Mouse (Mus musculus) liver, embryonic 16.5 days (tissue): ENCODE data around the gene Tmem53. TPM values are rescaled to one million over a fixed set of nuclear protein-coding genes. Genes with fewer than 3 reads are reported as not detected.

ENCODE experiments used
- ATAC-seq: fragments of 200-750 bp; cut with Nextera tagmentation; 2 replicates; pipeline ENCODE4 v1.8.0; 2017; ENCODE audit warnings: low read depth, mild to moderate bottlenecking, moderate number of reproducible peaks, moderate library complexity
- H3K27ac ChIP-seq: fragments of 300-500 bp; sonication (generic); 2 replicates; pipeline ENCODE4 v1.5.1; 2014; ENCODE audit warnings: mild to moderate bottlenecking, low read length
- H3K27me3 ChIP-seq: fragments of 300-500 bp; sonication (generic); 2 replicates; pipeline ENCODE4 v1.6.1; 2014; ENCODE audit warnings: low read depth, low read length, mixed read lengths; ENCODE audit not compliant: control insufficient read depth, insufficient read depth
- H3K36me3 ChIP-seq: fragments of 300-500 bp; sonication (generic); 2 replicates; pipeline ENCODE4 v1.6.1; 2014; ENCODE audit warnings: mild to moderate bottlenecking; ENCODE audit not compliant: control insufficient read depth, insufficient read depth
- H3K4me1 ChIP-seq: fragments of 300-500 bp; sonication (generic); 2 replicates; pipeline ENCODE4 v1.6.1; 2014; ENCODE audit warnings: low read depth, low read length, mixed read lengths; ENCODE audit not compliant: control insufficient read depth
- H3K4me2 ChIP-seq: fragments of 300-500 bp; sonication (generic); 2 replicates; pipeline ENCODE4 v1.6.1; 2014; ENCODE audit warnings: low read depth, low read length, mixed read lengths
- H3K4me3 ChIP-seq: fragments of 300-500 bp; sonication (generic); 2 replicates; pipeline ENCODE4 v1.5.1; 2014; ENCODE audit warnings: low read depth, mild to moderate bottlenecking, low read length
- H3K9ac ChIP-seq: fragments of 300-500 bp; sonication (generic); 2 replicates; pipeline ENCODE4 v1.6.1; 2014; ENCODE audit warnings: low read depth, low read length
- H3K9me3 ChIP-seq: fragments of 300-500 bp; sonication (generic); replicated peaks from 2 replicates; pipeline ENCODE4 v1.6.1; 2016; ENCODE audit warnings: low read length; ENCODE audit not compliant: control insufficient read depth
- WGBS: fragments of 180-500 bp; shearing (Covaris S2); extraction: QIAGEN DNeasy Blood & Tissue Kit; methylation state at CpG from one replicate; pipeline ENCODE4 v1.1.7; 2014; ENCODE audit not compliant: insufficient replicate concordance; 5-methylcytosine and 5-hydroxymethylcytosine counted together
- polyA plus RNA-seq: library from polyadenylated mRNA; unstranded; fragments of >200 nt; fragmentation: Nextera tagmentation; extraction: Ambion mirVana; gene quantifications from 2 replicates; pipeline ENCODE4 v1.2.1, GENCODE M21; 2015

Gene Tmem53
- polyA plus RNA-seq, 1 experiment from 2014 or later = 10.9 TPM

DNA sequence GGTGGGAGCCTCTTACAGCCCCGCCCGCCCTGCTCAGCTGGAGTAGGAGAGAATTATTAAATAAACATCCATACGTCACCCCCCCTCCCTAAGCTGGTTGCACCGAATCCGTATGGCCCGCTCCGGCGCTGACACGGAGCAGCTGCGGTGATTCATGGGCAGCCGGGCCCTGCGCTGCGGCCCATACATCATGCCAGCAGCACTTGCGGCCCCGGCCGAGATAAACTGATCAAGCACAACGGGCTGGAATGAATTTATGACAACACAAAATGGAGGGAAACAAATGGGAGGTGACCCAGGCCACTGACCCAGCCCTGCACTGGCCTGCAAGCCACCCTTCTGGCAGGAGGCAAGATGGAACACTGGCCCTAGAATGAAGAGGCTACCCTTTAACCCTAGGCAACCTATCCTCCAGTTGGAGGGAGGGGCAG lies 24.5 kb downstream of the Tmem53 start:
- Histone ChIP-seq H3K36me3 (peaks cover 52% of the 10 kb centered on the region), H3K4me2 (no peak overlapping the region), H3K27me3 (no peaks in the 10 kb centered on the region), H3K4me3 (no peak overlapping the region), H3K9ac (no peak overlapping the region), H3K27ac (no peak overlapping the region), H3K4me1 (no peaks in the 10 kb centered on the region), H3K9me3 (no peaks in the 10 kb centered on the region)
- 88% methylated on average over 17 of the region's 17 CpGs for WGBS
- ATAC-seq = no peak

DNA sequence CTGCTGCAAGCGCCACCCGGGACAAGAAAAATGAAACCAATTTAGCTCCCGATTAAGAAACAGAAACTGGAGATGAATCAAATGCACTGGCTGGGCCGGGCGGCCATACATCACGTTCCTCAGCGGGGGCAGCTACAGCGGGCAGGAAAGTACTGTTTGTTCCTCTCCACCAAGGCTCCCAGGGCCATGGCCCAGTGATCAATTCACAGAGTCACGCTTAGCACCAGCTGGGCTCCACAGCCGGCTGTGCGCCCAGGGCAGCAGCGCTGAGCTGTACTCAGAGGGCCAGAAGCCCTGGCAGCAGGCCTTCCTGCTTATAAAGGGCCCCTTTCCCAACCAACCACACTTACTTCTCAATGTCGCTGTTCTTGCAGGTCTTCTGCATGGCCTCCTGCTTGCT lies 25.3 kb downstream of the Tmem53 start:
- Histone ChIP-seq H3K27ac (no peak overlapping the region), H3K9me3 (no peaks in the 10 kb centered on the region), H3K9ac (no peak overlapping the region), H3K4me3 (no peak overlapping the region), H3K27me3 (no peaks in the 10 kb centered on the region), H3K36me3 (peaks cover 51% of the 10 kb centered on the region), H3K4me2 (no peak overlapping the region), H3K4me1 (no peaks in the 10 kb centered on the region)
- 89% methylated on average over 13 of the region's 13 CpGs for WGBS
- no peak for ATAC-seq

DNA sequence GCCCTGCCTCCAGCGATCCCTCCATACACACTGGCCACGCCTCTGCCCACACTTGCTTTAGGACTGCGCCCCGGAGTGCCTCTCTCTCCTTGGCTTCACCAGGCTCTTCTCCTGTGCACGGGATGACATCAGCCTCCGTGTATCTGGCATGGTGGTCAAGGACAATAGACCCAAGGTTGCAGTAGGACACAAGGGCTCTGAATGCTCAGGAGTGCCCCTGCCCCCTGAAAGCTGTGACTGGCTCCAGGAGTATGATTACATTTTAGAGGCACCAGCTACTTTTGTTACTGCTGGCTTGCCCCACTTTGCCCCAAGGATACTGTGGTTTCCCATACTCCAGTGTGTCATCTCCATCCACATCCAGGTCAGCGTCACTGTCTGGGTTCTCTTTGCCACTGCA lies 25.9 kb downstream of the Tmem53 start:
- Histone ChIP-seq H3K9ac (no peak overlapping the region), H3K4me3 (no peak overlapping the region), H3K4me1 (no peaks in the 10 kb centered on the region), H3K9me3 (no peaks in the 10 kb centered on the region), H3K27me3 (no peaks in the 10 kb centered on the region), H3K36me3 (peaks cover 45% of the 10 kb centered on the region), H3K27ac (no peak overlapping the region), H3K4me2 (no peak overlapping the region)
- 86% methylated on average over 7 of the region's 7 CpGs for WGBS
- ATAC-seq = no peak

DNA sequence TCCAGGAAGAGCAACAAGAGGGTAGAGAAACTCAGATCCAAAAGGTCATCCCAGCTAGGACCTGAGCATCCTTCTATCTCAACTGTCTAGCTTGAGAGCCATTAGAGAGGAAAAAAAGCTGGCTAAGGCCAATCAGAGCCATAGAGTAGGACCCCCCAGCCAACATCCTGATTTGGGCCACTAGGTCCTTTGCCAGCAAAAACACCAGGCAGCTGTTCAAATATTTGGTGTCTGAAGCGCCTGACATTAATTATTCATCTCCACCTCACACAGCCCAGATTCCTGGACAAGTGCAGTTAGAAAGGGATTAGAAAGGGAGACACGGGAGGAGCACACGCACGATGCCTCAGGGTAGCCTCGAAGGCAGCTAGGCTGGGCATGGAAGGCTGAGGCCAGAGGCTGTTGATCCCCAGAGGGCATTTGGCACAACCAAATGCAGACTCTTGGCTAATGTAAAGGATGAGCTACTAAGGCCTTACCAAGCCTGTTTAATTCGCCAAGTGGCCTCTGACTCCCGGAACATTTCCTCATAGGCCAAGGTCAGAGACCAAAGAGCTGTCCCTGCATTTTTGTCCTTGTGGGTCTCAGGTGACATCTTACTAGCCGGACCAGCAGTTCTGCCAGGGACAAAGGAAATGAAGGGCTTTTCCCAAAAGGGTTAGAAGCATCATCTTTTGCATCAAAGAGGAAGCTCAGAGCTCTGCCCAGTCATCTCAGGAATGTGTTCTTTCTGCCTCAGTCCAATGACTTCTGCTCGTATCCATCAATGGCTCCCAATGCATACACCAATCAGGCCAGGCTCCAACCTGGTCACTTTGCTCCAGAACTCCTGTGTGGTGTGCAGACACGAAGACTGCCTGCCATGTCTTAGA lies 26.9 kb downstream of the Tmem53 start:
- H3K4me1 ChIP-seq = no peaks in the 10 kb centered on the region
- no peaks in the 10 kb centered on the region for H3K27me3 ChIP-seq
- no peak overlapping the region for H3K9ac ChIP-seq
- peaks cover 40% of the 10 kb centered on the region for H3K36me3 ChIP-seq
- H3K27ac ChIP-seq = no peak overlapping the region
- no peaks in the 10 kb centered on the region for H3K9me3 ChIP-seq
- ATAC-seq = no peak
- no peak overlapping the region for H3K4me3 ChIP-seq
- WGBS = 78% methylated on average over 10 of the region's 10 CpGs
- no peak overlapping the region for H3K4me2 ChIP-seq

DNA sequence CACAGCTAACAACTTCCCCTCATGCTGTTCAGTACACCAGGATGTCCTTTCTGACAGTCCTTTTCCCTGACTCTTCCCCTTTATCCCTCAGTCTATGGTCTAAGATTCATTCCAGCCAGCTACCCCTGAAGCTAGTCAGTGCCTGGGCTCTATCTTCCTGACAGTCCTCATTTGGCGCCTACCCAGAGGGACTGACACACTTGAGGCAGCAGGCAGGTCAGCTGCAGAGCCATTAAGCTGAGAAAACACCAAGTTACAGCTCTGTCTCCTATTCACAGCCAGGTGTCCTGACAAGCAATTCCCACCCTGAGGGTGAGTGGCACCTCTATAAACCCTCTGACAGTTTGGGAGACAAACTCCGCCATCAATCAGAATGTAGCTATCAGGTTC lies 27.5 kb downstream of the Tmem53 start:
- no peaks in the 10 kb centered on the region for H3K27me3 ChIP-seq
- H3K27ac ChIP-seq = no peak overlapping the region
- 86% methylated on average over 2 of the region's 2 CpGs for WGBS
- no peak overlapping the region for H3K9ac ChIP-seq
- H3K4me1 ChIP-seq = no peaks in the 10 kb centered on the region
- H3K4me2 ChIP-seq = no peak overlapping the region
- peaks cover 38% of the 10 kb centered on the region for H3K36me3 ChIP-seq
- no peak for ATAC-seq
- H3K9me3 ChIP-seq = no peaks in the 10 kb centered on the region
- no peak overlapping the region for H3K4me3 ChIP-seq

DNA sequence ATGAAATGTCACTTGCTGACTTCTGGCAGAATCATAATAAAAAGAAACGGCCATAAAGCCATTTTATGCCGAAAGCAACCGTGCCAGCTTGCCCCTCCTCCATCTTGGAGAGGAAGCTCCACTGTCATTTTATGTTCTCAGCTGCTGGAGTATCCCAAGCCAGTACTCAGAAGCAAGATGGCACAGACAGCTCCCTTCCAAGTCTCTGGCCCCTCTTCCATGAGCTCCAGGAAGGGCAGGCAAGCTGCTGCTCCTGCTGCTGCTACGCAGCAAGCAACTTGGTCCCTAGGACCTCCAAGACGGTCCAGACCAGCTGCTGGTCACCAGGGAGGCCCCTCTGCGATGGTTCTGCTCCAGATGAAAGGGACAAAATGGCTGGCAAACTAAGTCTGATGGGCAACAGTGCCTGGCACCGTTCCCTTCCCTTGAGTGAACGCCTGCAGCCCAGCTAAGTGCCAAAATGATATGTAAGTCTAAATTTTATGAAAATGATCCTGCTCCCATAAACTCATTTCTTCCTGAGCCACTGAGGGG lies 28.7 kb downstream of the Tmem53 start:
- 86% methylated on average over 8 of the region's 8 CpGs for WGBS
- Histone ChIP-seq H3K4me3 (no peak overlapping the region), H3K27ac (no peak overlapping the region), H3K27me3 (no peaks in the 10 kb centered on the region), H3K4me2 (no peak overlapping the region), H3K4me1 (no peaks in the 10 kb centered on the region), H3K36me3 (peaks cover 37% of the 10 kb centered on the region), H3K9me3 (no peaks in the 10 kb centered on the region), H3K9ac (no peak overlapping the region)
- no peak for ATAC-seq

DNA sequence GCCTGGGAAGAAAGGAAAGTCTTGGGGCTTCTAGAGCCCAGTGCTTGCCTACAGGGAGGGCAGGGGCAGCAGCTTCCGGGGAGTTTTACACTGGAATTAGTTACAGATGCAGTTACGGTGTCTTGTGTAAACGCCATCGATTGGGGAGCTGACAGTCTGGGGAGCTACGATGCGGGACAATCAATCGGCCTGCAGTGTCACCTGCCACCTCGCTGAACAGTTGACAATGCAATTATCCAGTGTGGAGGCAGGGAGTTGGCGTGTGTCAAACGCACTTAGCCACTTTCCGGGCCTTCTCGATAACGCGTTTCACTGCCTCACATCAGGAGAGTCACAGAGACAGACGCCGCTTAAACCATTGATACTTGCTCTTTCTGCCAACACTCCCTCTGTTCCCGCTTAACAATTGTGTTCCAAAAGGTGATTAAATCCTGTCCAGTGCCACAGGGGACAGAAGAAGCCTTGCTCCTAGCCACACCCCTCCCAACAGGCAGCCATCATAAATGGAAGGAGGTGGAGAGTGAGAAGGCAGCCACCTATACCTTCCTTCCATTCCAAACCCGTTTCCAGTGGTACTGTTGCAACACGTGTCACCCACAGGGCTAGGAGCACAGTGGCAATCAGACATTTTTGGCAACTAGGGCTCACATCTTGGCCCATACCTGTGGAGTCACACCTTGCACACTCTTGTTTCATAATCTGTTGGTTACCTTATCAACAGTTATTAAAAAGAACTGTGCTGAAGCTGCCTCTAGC lies 29.5 kb downstream of the Tmem53 start:
- Histone ChIP-seq H3K4me3 (no peak overlapping the region), H3K36me3 (peaks cover 31% of the 10 kb centered on the region)
- WGBS = 78% methylated on average over 19 of the region's 19 CpGs

DNA sequence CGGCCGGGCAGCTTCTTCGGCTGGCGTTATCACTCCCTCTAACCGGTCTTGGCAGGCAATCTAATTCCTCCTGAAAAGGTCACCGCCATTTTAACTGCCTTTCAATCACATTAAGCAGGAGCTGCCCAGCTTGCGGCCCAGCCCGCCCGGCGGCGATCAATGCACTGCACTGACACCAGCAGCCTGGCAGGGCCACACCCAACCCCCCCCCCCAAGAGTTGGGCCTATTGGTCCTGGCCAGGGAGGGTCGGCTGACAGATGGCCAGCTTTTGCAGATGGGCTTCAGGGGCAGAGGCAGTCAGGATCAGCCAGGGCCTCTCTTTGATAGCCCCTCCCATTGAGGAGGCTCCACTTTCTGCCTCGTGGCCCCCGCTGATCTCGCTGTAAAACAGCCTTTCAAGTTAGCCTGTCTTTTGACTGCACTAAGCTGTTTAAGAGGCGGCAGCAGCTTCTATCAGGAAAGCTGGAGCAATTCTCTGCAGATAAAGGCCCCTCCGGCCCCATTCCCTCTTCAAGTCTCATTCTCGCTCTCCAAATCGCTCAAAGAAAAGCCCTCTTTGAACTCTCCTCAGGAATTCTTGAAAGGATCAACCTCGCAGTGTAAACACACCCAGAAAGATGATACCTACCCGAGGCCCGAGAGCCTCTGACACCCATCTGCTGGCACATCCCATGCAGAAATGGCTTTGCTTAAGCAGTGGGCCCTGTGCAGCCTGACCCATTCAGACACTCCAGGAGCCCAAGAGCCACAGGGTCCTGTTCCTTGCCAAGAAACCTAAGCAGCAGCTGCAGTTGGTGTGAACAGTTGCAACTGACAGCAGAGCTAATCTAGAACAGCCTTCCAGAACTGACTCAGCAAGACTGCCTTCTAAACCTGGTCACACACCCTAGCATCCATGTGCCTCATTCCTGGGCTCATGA lies 31.8 kb downstream of the Tmem53 start:
- Histone ChIP-seq H3K36me3 (peaks cover 16% of the 10 kb centered on the region), H3K4me3 (no peak overlapping the region), H3K27ac (no peak overlapping the region), H3K9me3 (no peaks in the 10 kb centered on the region), H3K4me2 (no peak overlapping the region), H3K9ac (no peak overlapping the region), H3K27me3 (no peaks in the 10 kb centered on the region), H3K4me1 (peaks cover 10% of the 10 kb centered on the region)
- WGBS = 72% methylated on average over 22 of the region's 22 CpGs
- ATAC-seq = no peak

More for the DNA sequence above, 29.5 kb downstream of the Tmem53 start:
- Histone ChIP-seq H3K4me2 (no peak overlapping the region), H3K27me3 (no peaks in the 10 kb centered on the region), H3K9me3 (no peaks in the 10 kb centered on the region), H3K9ac (no peak overlapping the region), H3K27ac (no peak overlapping the region), H3K4me1 (no peaks in the 10 kb centered on the region)
- no peak for ATAC-seq
